Mouse (Mus musculus) midbrain, embryonic 12.5 days (tissue): Measurements from ENCODE around the gene Zyg11b. TPM values are rescaled to one million over a fixed set of nuclear protein-coding genes. Genes with fewer than 3 reads are reported as not detected.

Source experiments
- ATAC-seq: fragments of 200-750 bp; cut with Nextera tagmentation; 2 replicates; pipeline ENCODE4 v1.8.0; 2017; ENCODE audit warnings: low read depth, moderate TSS enrichment, moderate library complexity; ENCODE audit not compliant: low FRiP score
- H3K27ac ChIP-seq: fragments of 300-500 bp; sonication (generic); replicated peaks from 2 replicates; pipeline ENCODE4 v1.5.1; 2016; ENCODE audit warnings: mild to moderate bottlenecking
- H3K27me3 ChIP-seq: fragments of 300-500 bp; sonication (generic); 2 replicates; pipeline ENCODE4 v1.6.1; 2016; ENCODE audit warnings: mild to moderate bottlenecking
- H3K36me3 ChIP-seq: fragments of 300-500 bp; sonication (generic); 2 replicates; pipeline ENCODE4 v1.6.1; 2016
- H3K4me1 ChIP-seq: fragments of 300-500 bp; sonication (generic); 2 replicates; pipeline ENCODE4 v1.6.1; 2016
- H3K4me2 ChIP-seq: fragments of 300-500 bp; sonication (generic); replicated peaks from 2 replicates; pipeline ENCODE4 v1.6.1; 2016; ENCODE audit warnings: mild to moderate bottlenecking, moderate library complexity
- H3K4me3 ChIP-seq: fragments of 300-500 bp; sonication (generic); 2 replicates; pipeline ENCODE4 v1.5.1; 2016; ENCODE audit warnings: mild to moderate bottlenecking
- H3K9ac ChIP-seq: fragments of 300-500 bp; sonication (generic); replicated peaks from 2 replicates; pipeline ENCODE4 v1.6.1; 2016; ENCODE audit warnings: mild to moderate bottlenecking, moderate library complexity
- H3K9me3 ChIP-seq: fragments of 300-500 bp; sonication (generic); 2 replicates; pipeline ENCODE4 v1.6.1; 2016; ENCODE audit warnings: mild to moderate bottlenecking
- WGBS: fragments of 180-500 bp; shearing (Covaris S2); methylation state at CpG from one replicate; pipeline ENCODE4 v1.1.7; 2016; 5-methylcytosine and 5-hydroxymethylcytosine counted together
- polyA plus RNA-seq: library from polyadenylated mRNA; unstranded; fragments of >200 nt; fragmentation: Nextera tagmentation; extraction: Ambion mirVana; gene quantifications from 2 replicates; pipeline ENCODE4 v1.2.1, GENCODE M21; 2016

Gene Zyg11b
- polyA plus RNA-seq, 1 experiment from 2014 or later: 33.9 TPM

- ATAC-seq: no peak
- H3K27me3 ChIP-seq: no peaks in the 10 kb centered on the region
- H3K4me1 ChIP-seq: peaks cover 16% of the 10 kb centered on the region
- no peak overlapping the region for H3K4me2 ChIP-seq
- H3K9ac ChIP-seq: no peak overlapping the region
- WGBS: 82% methylated on average over 2 of the region's 2 CpGs
- no peaks in the 10 kb centered on the region for H3K9me3 ChIP-seq
- no peak overlapping the region for H3K4me3 ChIP-seq
- H3K27ac ChIP-seq: no peak overlapping the region
- H3K36me3 ChIP-seq: peaks cover 47% of the 10 kb centered on the region
These were observed 35.9 kb upstream of the Zyg11b start for GRCm38 (mm10) chr4:108336765-108337164.

GRCm38 (mm10) chr4:108335413-108335812 is 34.5 kb upstream of the Zyg11b start:
- Histone ChIP-seq H3K36me3 (peaks cover 52% of the 10 kb centered on the region), H3K27ac (no peak overlapping the region), H3K4me3 (no peak overlapping the region), H3K4me1 (peaks cover 16% of the 10 kb centered on the region), H3K9me3 (no peaks in the 10 kb centered on the region), H3K9ac (no peak overlapping the region), H3K4me2 (no peak overlapping the region), H3K27me3 (no peaks in the 10 kb centered on the region)
- 90% methylated on average over 6 of the region's 6 CpGs for WGBS
- no peak for ATAC-seq

GRCm38 (mm10) chr4:108332041-108332440 is 31.1 kb upstream of the Zyg11b start:
- no peak for ATAC-seq
- Histone ChIP-seq H3K9ac (no peak overlapping the region), H3K27me3 (no peaks in the 10 kb centered on the region), H3K4me2 (no peak overlapping the region), H3K27ac (no peak overlapping the region), H3K4me3 (no peak overlapping the region), H3K9me3 (no peaks in the 10 kb centered on the region), H3K36me3 (peaks cover 34% of the 10 kb centered on the region), H3K4me1 (peaks cover 9% of the 10 kb centered on the region; the same call in 1 of the 2 replicates)
- WGBS: 91% methylated on average over 9 of the region's 9 CpGs

GRCm38 (mm10) chr4:108329840-108330239 is 28.9 kb upstream of the Zyg11b start:
- peaks cover 9% of the 10 kb centered on the region; the same call in 1 of the 2 replicates for H3K4me1 ChIP-seq
- H3K9me3 ChIP-seq: no peaks in the 10 kb centered on the region
- WGBS: 93% methylated on average over 6 of the region's 6 CpGs
- H3K27me3 ChIP-seq: no peaks in the 10 kb centered on the region
- H3K4me3 ChIP-seq: no peak overlapping the region
- ATAC-seq: no peak
- H3K9ac ChIP-seq: no peak overlapping the region
- peaks cover 26% of the 10 kb centered on the region for H3K36me3 ChIP-seq
- H3K4me2 ChIP-seq: no peak overlapping the region
- no peak overlapping the region for H3K27ac ChIP-seq

- Histone ChIP-seq H3K27ac (peak within 1 kb of the TSS; percentile 93), H3K9ac (peak within 1 kb of the TSS; percentile 60), H3K36me3 (peaks cover 17% of the 10 kb centered on the region), H3K27me3 (no peaks in the 10 kb centered on the region), H3K4me3 (peak within 1 kb of the TSS; percentile 70), H3K9me3 (no peaks in the 10 kb centered on the region), H3K4me2 (peak within 1 kb of the TSS; percentile 61), H3K4me1 (peaks cover 9% of the 10 kb centered on the region; the same call in 1 of the 2 replicates)
- peak; percentile 95 for ATAC-seq
- under 1% methylated on average over 45 of the region's 45 CpGs for WGBS
These were observed 27.0 kb upstream of the Zyg11b start, which contains the start of gene Coa7 for GRCm38 (mm10) chr4:108327730-108328484. Gene Coa7, plus strand, starts transcription at chr4:108328140.

- peak overlapping the region; percentile 70 for H3K4me3 ChIP-seq
- H3K27ac ChIP-seq: peak overlapping the region; percentile 93
- H3K9ac ChIP-seq: peak overlapping the region; percentile 60
- H3K4me2 ChIP-seq: peak overlapping the region; percentile 61
- no peaks in the 10 kb centered on the region for H3K27me3 ChIP-seq
- WGBS: 39% methylated on average over 6 of the region's 6 CpGs
- ATAC-seq: peak; percentile 21; the same call in 1 of the 2 replicates
- H3K9me3 ChIP-seq: no peaks in the 10 kb centered on the region
- H3K4me1 ChIP-seq: peaks cover 9% of the 10 kb centered on the region; the same call in 1 of the 2 replicates
- peaks cover 11% of the 10 kb centered on the region for H3K36me3 ChIP-seq
These were observed 26.2 kb upstream of the Zyg11b start for GRCm38 (mm10) chr4:108327071-108327579.

- whole genome bisulfite sequencing: 78% methylated on average over 5 of the region's 5 CpGs
- H3K4me2 ChIP-seq: no peak overlapping the region
These were observed 22.7 kb upstream of the Zyg11b start for GRCm38 (mm10) chr4:108323588-108323987.

GRCm38 (mm10) chr4:108320627-108321380 is 19.9 kb upstream of the Zyg11b start:
- Histone ChIP-seq H3K27ac (no peak overlapping the region), H3K36me3 (no peaks in the 10 kb centered on the region), H3K9ac (no peak overlapping the region), H3K4me2 (no peak overlapping the region), H3K9me3 (no peaks in the 10 kb centered on the region), H3K4me3 (no peak overlapping the region), H3K4me1 (no peaks in the 10 kb centered on the region), H3K27me3 (no peaks in the 10 kb centered on the region)
- WGBS: 81% methylated on average over 7 of the region's 7 CpGs
- no peak for ATAC-seq

More at GRCm38 (mm10) chr4:108323588-108323987, 22.7 kb upstream of the Zyg11b start:
- H3K27me3 ChIP-seq: no peaks in the 10 kb centered on the region
- no peak overlapping the region for H3K27ac ChIP-seq
- H3K9ac ChIP-seq: no peak overlapping the region
- ATAC-seq: no peak
- no peaks in the 10 kb centered on the region for H3K36me3 ChIP-seq
- H3K4me3 ChIP-seq: no peak overlapping the region
- H3K4me1 ChIP-seq: peaks cover 8% of the 10 kb centered on the region; the same call in 1 of the 2 replicates
- no peaks in the 10 kb centered on the region for H3K9me3 ChIP-seq

GRCm38 (mm10) chr4:108319747-108320146 is 18.9 kb upstream of the Zyg11b start:
- ATAC-seq: no peak
- H3K27ac ChIP-seq: no peak overlapping the region

GRCm38 (mm10) chr4:108318649-108319615 is 18.0 kb upstream of the Zyg11b start:
- no peaks in the 10 kb centered on the region for H3K27me3 ChIP-seq
- WGBS: 85% methylated on average over 7 of the region's 8 CpGs
- no peaks in the 10 kb centered on the region for H3K9me3 ChIP-seq
- no peaks in the 10 kb centered on the region for H3K36me3 ChIP-seq
- H3K4me3 ChIP-seq: no peak overlapping the region
- no peak overlapping the region for H3K27ac ChIP-seq
- H3K4me1 ChIP-seq: no peaks in the 10 kb centered on the region
- no peak for ATAC-seq
- H3K4me2 ChIP-seq: no peak overlapping the region
- H3K9ac ChIP-seq: no peak overlapping the region

More at GRCm38 (mm10) chr4:108319747-108320146, 18.9 kb upstream of the Zyg11b start:
- Histone ChIP-seq H3K4me1 (no peaks in the 10 kb centered on the region), H3K9me3 (no peaks in the 10 kb centered on the region), H3K27me3 (no peaks in the 10 kb centered on the region), H3K4me2 (no peak overlapping the region), H3K4me3 (no peak overlapping the region), H3K36me3 (no peaks in the 10 kb centered on the region), H3K9ac (no peak overlapping the region)
- WGBS: 70% methylated on average over 6 of the region's 6 CpGs
